Mouse (Mus musculus): ENCODE data around the gene Hddc2.

Hddc2 gene

GRCm38 (mm10) chr10:31312865-31313848 is at the start of gene Hddc2:
Gene Hddc2, plus strand, starts transcription at chr10:31313383.
- peak; percentile 86 for DNase-seq (ENCODE audit: extremely low spot score, low spot score)

- DNase-seq (ENCODE audit: extremely low spot score, low spot score), result no peak
These were observed 40.4 kb upstream of the Hddc2 start for GRCm38 (mm10) chr10:31272738-31273137.

GRCm38 (mm10) chr10:31273171-31273570 is 40.0 kb upstream of the Hddc2 start:
- DNase-seq (ENCODE audit: extremely low spot score, low spot score), result no peak

- DNase-seq (ENCODE audit: extremely low spot score, low spot score), result no peak
These were observed 25.4 kb upstream of the Hddc2 start for GRCm38 (mm10) chr10:31287787-31288186.

GRCm38 (mm10) chr10:31288697-31289390 is 24.3 kb upstream of the Hddc2 start:
- DNase-seq (ENCODE audit: extremely low spot score, low spot score), result no peak

- no peak for DNase-seq (ENCODE audit: extremely low spot score, low spot score)
These were observed 17.5 kb upstream of the Hddc2 start for GRCm38 (mm10) chr10:31295705-31296104.

- DNase-seq (ENCODE audit: extremely low spot score, low spot score), result no peak
These were observed 16.7 kb upstream of the Hddc2 start for GRCm38 (mm10) chr10:31296458-31296857.

- no peak for DNase-seq (ENCODE audit: extremely low spot score, low spot score)
These were observed 16.1 kb upstream of the Hddc2 start for GRCm38 (mm10) chr10:31297106-31297505.

GRCm38 (mm10) chr10:31298263-31298662 is 14.9 kb upstream of the Hddc2 start:
- no peak for DNase-seq (ENCODE audit: extremely low spot score, low spot score)

GRCm38 (mm10) chr10:31298921-31299574 is 14.1 kb upstream of the Hddc2 start:
- peak; percentile 54 for DNase-seq (ENCODE audit: extremely low spot score, low spot score)

- no peak for DNase-seq (ENCODE audit: extremely low spot score, low spot score)
These were observed 12.9 kb upstream of the Hddc2 start for GRCm38 (mm10) chr10:31300292-31300691.

GRCm38 (mm10) chr10:31303446-31303845 is 9.7 kb upstream of the Hddc2 start:
- DNase-seq (ENCODE audit: extremely low spot score, low spot score), result no peak

- no peak for DNase-seq (ENCODE audit: extremely low spot score, low spot score)
These were observed 6.1 kb upstream of the Hddc2 start for GRCm38 (mm10) chr10:31307024-31307598.

GRCm38 (mm10) chr10:31318491-31318890 is 5.3 kb downstream of the Hddc2 start:
- no peak for DNase-seq (ENCODE audit: extremely low spot score, low spot score)

- no peak for DNase-seq (ENCODE audit: extremely low spot score, low spot score)
These were observed 16.3 kb downstream of the Hddc2 start for GRCm38 (mm10) chr10:31329436-31329835.

GRCm38 (mm10) chr10:31330286-31330962 is 17.2 kb downstream of the Hddc2 start:
- no peak for DNase-seq (ENCODE audit: extremely low spot score, low spot score)

- no peak for DNase-seq (ENCODE audit: extremely low spot score, low spot score)
These were observed 18.1 kb downstream of the Hddc2 start for GRCm38 (mm10) chr10:31331225-31331775.

GRCm38 (mm10) chr10:31336432-31336831 is 23.2 kb downstream of the Hddc2 start:
- no peak for DNase-seq (ENCODE audit: extremely low spot score, low spot score)

GRCm38 (mm10) chr10:31346401-31346800 is 33.2 kb downstream of the Hddc2 start:
- DNase-seq (ENCODE audit: extremely low spot score, low spot score), result no peak

GRCm38 (mm10) chr10:31351056-31351455 is 37.9 kb downstream of the Hddc2 start:
- no peak for DNase-seq (ENCODE audit: extremely low spot score, low spot score)

Measured in neural tube, embryonic 10.5 days (tissue).